In the genomic region with DNA sequence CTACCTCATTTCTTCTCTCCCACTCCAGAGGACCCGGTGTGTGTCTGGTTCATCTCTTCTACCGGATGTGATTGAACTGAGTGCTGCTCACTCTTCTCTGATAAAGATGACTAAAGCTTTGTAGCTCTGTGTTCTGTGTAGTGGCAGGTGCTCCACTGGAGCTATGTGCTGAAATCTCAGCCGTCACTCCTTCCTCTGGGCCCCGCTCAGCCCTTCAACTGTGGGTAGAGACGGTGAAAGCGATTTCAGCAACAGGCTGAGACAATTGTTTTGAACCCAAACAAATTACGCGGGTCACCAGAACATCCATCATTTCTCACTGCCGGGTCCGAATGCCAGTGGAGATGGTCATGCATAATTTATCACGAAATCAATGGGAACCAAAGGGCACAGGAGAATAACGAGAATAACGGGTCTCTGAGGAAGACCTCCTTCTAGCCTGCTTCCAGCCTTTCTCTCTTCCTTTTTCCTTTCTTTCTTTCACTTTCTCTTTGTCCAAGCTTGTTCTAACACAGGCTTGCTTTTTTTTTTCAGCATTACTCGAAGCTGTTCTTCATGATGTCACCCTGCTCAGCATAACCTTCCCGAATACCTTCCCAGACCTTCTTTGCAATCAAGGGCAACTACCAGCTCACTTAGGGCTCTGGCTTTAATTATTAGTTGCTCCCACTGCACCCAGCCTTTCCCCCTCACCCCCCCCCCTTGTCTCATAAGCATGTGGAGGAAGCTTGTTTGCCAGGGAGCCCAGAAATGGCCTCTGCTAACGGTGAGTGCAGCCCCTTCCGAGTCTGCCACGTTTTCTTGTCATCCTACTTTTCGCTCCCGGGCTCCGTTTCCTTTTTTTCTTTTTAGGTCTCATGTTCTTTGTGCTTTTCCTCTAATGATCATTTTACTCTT, we compare ENCODE assay signal across 8 mouse cellular contexts. TPM values are rescaled to one million over a fixed set of nuclear protein-coding genes. Genes with fewer than 3 reads are reported as not detected.
A peak's percentile ranks its signal among the peaks of the same experiment; 100 is the strongest.
DNase-seq lines count a peak whose midpoint lies in the region; ATAC-seq lines count a peak whose summit lies in the region.

No protein-coding gene starts in this region.

- WGBS in heart, embryonic 10.5 days: 59% methylated on average over 21 of the region's 21 CpGs
- 17% methylated on average over 21 of the region's 21 CpGs for WGBS in forebrain, embryonic 16.5 days
- 42% methylated on average over 21 of the region's 21 CpGs for WGBS in midbrain, embryonic 13.5 days

- H3K4me1 ChIP-seq in heart, embryonic 10.5 days: peaks cover 57% of the 10 kb centered on the region
- H3K4me1 ChIP-seq in forebrain, embryonic 16.5 days (replicated peaks; ENCODE audit: control insufficient read depth, insufficient read depth, low read length): peaks cover 34% of the 10 kb centered on the region
- peaks cover 47% of the 10 kb centered on the region for H3K4me1 ChIP-seq in midbrain, embryonic 13.5 days (replicated peaks)

- H3K36me3 ChIP-seq in heart, embryonic 10.5 days: no peaks in the 10 kb centered on the region
- no peaks in the 10 kb centered on the region for H3K36me3 ChIP-seq in forebrain, embryonic 16.5 days (ENCODE audit: control insufficient read depth, insufficient read depth)
- H3K36me3 ChIP-seq in midbrain, embryonic 13.5 days: no peaks in the 10 kb centered on the region

- ATAC-seq in forebrain, embryonic 16.5 days: peak; percentile 52
- ATAC-seq in midbrain, embryonic 13.5 days: no peak; the same call in 1 of the 2 replicates

- no peak overlapping the region for H3K9ac ChIP-seq in forebrain, embryonic 16.5 days (replicated peaks; ENCODE audit: low read depth, low read length)
- no peak overlapping the region for H3K9ac ChIP-seq in midbrain, embryonic 13.5 days (replicated peaks)

- DNase-seq in heart, embryonic 10.5 days (ENCODE audit: low spot score): no peak
- DNase-seq in heart, postnatal 4 days: no peak
- DNase-seq in NIH3T3 (ENCODE audit: low read depth): peak; percentile 15
- no peak for DNase-seq in layer of hippocampus, postnatal 36 days
- DNase-seq in lung, postnatal 10 days: no peak
- DNase-seq in gastrocnemius, postnatal 25 days: no peak

- H3K4me2 ChIP-seq in forebrain, embryonic 16.5 days (ENCODE audit: low read length): peak overlapping the region; percentile 23
- peak overlapping the region; percentile 8; the same call in 1 of the 2 replicates for H3K4me2 ChIP-seq in midbrain, embryonic 13.5 days (replicated peaks)

- H3K27ac ChIP-seq in heart, embryonic 10.5 days: peak overlapping the region; percentile 59
- 0 out of 2 replicates have a peak overlapping the region, but pooled peaks have one; percentile 1 for H3K27ac ChIP-seq in forebrain, embryonic 16.5 days (ENCODE audit: low read length)
- H3K27ac ChIP-seq in midbrain, embryonic 13.5 days: peak overlapping the region; percentile 48

- no peaks in the 10 kb centered on the region for H3K27me3 ChIP-seq in heart, embryonic 10.5 days (ENCODE audit: insufficient read depth, poor library complexity, severe bottlenecking)
- H3K27me3 ChIP-seq in forebrain, embryonic 16.5 days (replicated peaks; ENCODE audit: control insufficient read depth, insufficient read depth, low read length): no peaks in the 10 kb centered on the region
- 0 out of 2 replicates have a peak, but pooled peaks cover 8% of the 10 kb centered on the region for H3K27me3 ChIP-seq in midbrain, embryonic 13.5 days

- H3K4me3 ChIP-seq in heart, embryonic 10.5 days: no peak overlapping the region; the same call in 1 of the 2 replicates
- no peak overlapping the region for H3K4me3 ChIP-seq in forebrain, embryonic 16.5 days (replicated peaks; ENCODE audit: low read length)
- no peak overlapping the region for H3K4me3 ChIP-seq in midbrain, embryonic 13.5 days (replicated peaks)

- H3K9me3 ChIP-seq in heart, embryonic 10.5 days: peaks cover 6% of the 10 kb centered on the region; the same call in 1 of the 2 replicates
- H3K9me3 ChIP-seq in forebrain, embryonic 16.5 days (ENCODE audit: control insufficient read depth, low read length): no peaks in the 10 kb centered on the region
- H3K9me3 ChIP-seq in midbrain, embryonic 13.5 days: no peaks in the 10 kb centered on the region

RNA-seq across cellular contexts. Expression of a gene that starts 27.1 kb away (rescaled TPM):
- 55.6 and 71.2 TPM in 2 replicates for polyA plus RNA-seq in heart, embryonic 10.5 days (2016; fragmentation: Nextera tagmentation; extraction: Ambion mirVana)
- 10 to 100 TPM; 66.1 to 67.6 TPM for total RNA-seq in heart, postnatal 4 days (2021)
- polyA plus RNA-seq in forebrain, embryonic 16.5 days (2015; fragmentation: Nextera tagmentation; extraction: Ambion mirVana): 84.4 and 87.4 TPM in 2 replicates
- polyA plus RNA-seq in midbrain, embryonic 13.5 days (2015; fragmentation: Nextera tagmentation; extraction: Ambion mirVana): 63.2 and 73.6 TPM in 2 replicates
- 10 to 100 TPM; 81.5 to 92.2 TPM for total RNA-seq in layer of hippocampus, postnatal 36 days (2021)
- 10 to 100 TPM; 49.5 to 55.4 TPM for total RNA-seq in gastrocnemius, postnatal 25 days (2021)

Comparison
In these comparisons a context has a peak if more than half of its experiments do, and no peak if none do; other contexts are left out.
1. H3K27ac ChIP-seq: peak in every context shown above with its lines; median percentile 59 in heart, embryonic 10.5 days; 48 in midbrain, embryonic 13.5 days; 1 in forebrain, embryonic 16.5 days.